Mouse (Mus musculus): Measurements from ENCODE around the gene Selenos.

DNA sequence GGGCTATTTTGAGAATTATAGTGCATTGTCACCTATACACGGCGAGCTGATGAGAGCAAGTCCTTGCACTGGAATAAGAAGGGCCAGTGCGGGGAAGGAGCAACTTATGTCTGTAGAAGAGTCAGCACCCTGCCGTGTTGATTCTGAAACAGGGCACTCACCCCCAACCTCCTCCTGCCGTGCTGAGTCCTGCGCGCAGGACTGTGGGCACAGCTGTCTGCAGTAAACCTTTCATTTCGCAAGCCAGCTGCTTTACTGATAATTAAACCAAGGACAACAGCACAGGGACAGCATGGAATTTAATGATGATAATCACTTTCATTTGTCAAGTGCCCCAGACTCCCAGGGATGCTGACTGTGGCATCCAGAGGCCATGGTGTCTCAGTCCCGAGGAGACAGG is 34.8 kb upstream of the Selenos start:
- no peak for TF ChIP-seq CTCF (IDR thresholded peaks at IDR 0.05; ENCODE audit: control insufficient read depth, insufficient read depth, insufficient read length)
- no peak for TF ChIP-seq USF1 (IDR thresholded peaks at IDR 0.05; ENCODE audit: low read depth)
- no peak for TF ChIP-seq MAX (IDR thresholded peaks at IDR 0.05)
- TF ChIP-seq MYOG (IDR thresholded peaks at IDR 0.05; ENCODE audit: control insufficient read depth, extremely low read depth, insufficient read length), result no peak
- TF ChIP-seq CEBPB (IDR thresholded peaks at IDR 0.05; ENCODE audit: low read depth), result no peak
- TF ChIP-seq FOSL1 (IDR thresholded peaks at IDR 0.05; ENCODE audit: insufficient read depth, low read length, poor library complexity, severe bottlenecking), result no peak
- TF ChIP-seq MYOD1 (IDR thresholded peaks at IDR 0.05; ENCODE audit: control insufficient read depth, insufficient read length, low read depth), result no peak
